Mouse (Mus musculus) spleen, postnatal 4 days (tissue): Measurements from ENCODE around the gene Tbc1d9.
"Not testable (repeated sequence)": the region's sequence is repeated elsewhere in the genome, so short reads cannot be mapped to it uniquely, and the experiment has no call there.

Experiments used
- DNase-seq, 2 experiments: peaks; one replicate each; pipeline ENCODE4 v3.0.0; 2022; ENCODE audit warnings: low spot score in 2 of 2

The Tbc1d9 gene

GRCm38 (mm10) chr8:83233099-83233498 lies 67.9 kb downstream of the Tbc1d9 start:
- DNase-seq: no peak

GRCm38 (mm10) chr8:83239341-83239740 lies 74.2 kb downstream of the Tbc1d9 start:
- DNase-seq: no peak

GRCm38 (mm10) chr8:83244151-83244550 lies 79.0 kb downstream of the Tbc1d9 start:
- DNase-seq: no peak

- DNase-seq: no peak
Observed at GRCm38 (mm10) chr8:83250858-83251257, 85.7 kb downstream of the Tbc1d9 start.

- no peak for DNase-seq
Observed at GRCm38 (mm10) chr8:83251362-83252246, 86.5 kb downstream of the Tbc1d9 start.

GRCm38 (mm10) chr8:83252791-83253190 lies 87.6 kb downstream of the Tbc1d9 start:
- DNase-seq: no peak

- DNase-seq: no peak
Observed at GRCm38 (mm10) chr8:83257631-83258030, 92.5 kb downstream of the Tbc1d9 start.

- peak; percentile 47 to 82 for DNase-seq
Observed at GRCm38 (mm10) chr8:83260418-83261215, 95.5 kb downstream of the Tbc1d9 start.

- no peak for DNase-seq
Observed at GRCm38 (mm10) chr8:83271172-83271571, 106.0 kb downstream of the Tbc1d9 start.

GRCm38 (mm10) chr8:83272464-83272863 lies 107.3 kb downstream of the Tbc1d9 start:
- no peak for DNase-seq

GRCm38 (mm10) chr8:83274470-83274869 lies 109.3 kb downstream of the Tbc1d9 start:
- DNase-seq: no peak

GRCm38 (mm10) chr8:83278431-83278830 lies 113.3 kb downstream of the Tbc1d9 start:
- no peak for DNase-seq

GRCm38 (mm10) chr8:83285391-83285790 lies 120.2 kb downstream of the Tbc1d9 start:
- DNase-seq: no peak

GRCm38 (mm10) chr8:83290176-83290575 lies 125.0 kb downstream of the Tbc1d9 start, which contains the start of gene Ucp1:
Ucp1 (plus strand) TSS chr8:83290352.
- DNase-seq: no peak

- no peak for DNase-seq
Observed at GRCm38 (mm10) chr8:83297375-83297774, 132.2 kb downstream of the Tbc1d9 start.

GRCm38 (mm10) chr8:83300135-83300534 lies 135.0 kb downstream of the Tbc1d9 start:
- no peak for DNase-seq

- no peak for DNase-seq
Observed at GRCm38 (mm10) chr8:83304946-83305345, 139.8 kb downstream of the Tbc1d9 start.

GRCm38 (mm10) chr8:83309836-83310235 lies 144.7 kb downstream of the Tbc1d9 start:
- no peak for DNase-seq

GRCm38 (mm10) chr8:83315084-83315483 lies 149.9 kb downstream of the Tbc1d9 start:
- not testable (repeated sequence) for DNase-seq

GRCm38 (mm10) chr8:83315691-83316090 lies 150.5 kb downstream of the Tbc1d9 start:
- no peak for DNase-seq

- DNase-seq: no peak
Observed at GRCm38 (mm10) chr8:83320543-83320942, 155.4 kb downstream of the Tbc1d9 start.

GRCm38 (mm10) chr8:83322374-83322773 lies 157.2 kb downstream of the Tbc1d9 start:
- DNase-seq: no peak
